6 mouse cellular contexts compared by ENCODE assay signal in genomic region chr2:75634431-75634830, GRCm38 (mm10). TPM values are rescaled to one million over a fixed set of nuclear protein-coding genes. Genes with fewer than 3 reads are reported as not detected.
DNase-seq lines count a peak whose midpoint lies in the region; ATAC-seq and TF ChIP-seq lines count a peak whose summit lies in the region.
"Not testable (repeated sequence)": the region's sequence is repeated elsewhere in the genome, so short reads cannot be mapped to it uniquely, and the experiment has no call there.

No protein-coding gene starts in this region.

- H3K9ac ChIP-seq in kidney, embryonic 15.5 days; lung, postnatal 0 days (replicated peaks; ENCODE audit: low read depth): not testable (repeated sequence)

- whole genome bisulfite sequencing in kidney, embryonic 15.5 days: 89% methylated on average over 14 of the region's 14 CpGs
- 88% methylated on average over 14 of the region's 14 CpGs for WGBS in lung, postnatal 0 days

- peak; percentile 54 for DNase-seq in CD4-positive, CD25-positive, alpha-beta regulatory T cell, adult 2 months (ENCODE audit: low read depth, low spot score)
- DNase-seq in ES-CJ7 (ENCODE audit: low read depth, low spot score): peak; percentile 66
- DNase-seq in ZHBTc4 (ENCODE audit: low read depth, low spot score): peak; percentile 78
- peak; percentile 59 for DNase-seq in induced T-regulatory cell, adult 2 months (ENCODE audit: low read depth)
- DNase-seq in lung, postnatal 0 days (ENCODE audit: low spot score): not testable (repeated sequence)

- H3K9me3 ChIP-seq in kidney, embryonic 15.5 days (replicated peaks); lung, postnatal 0 days (ENCODE audit: low read length): not testable (repeated sequence)

- H3K4me3 ChIP-seq in kidney, embryonic 15.5 days (replicated peaks); lung, postnatal 0 days (ENCODE audit: low read depth, low read length): not testable (repeated sequence)

- H3K27me3 ChIP-seq in kidney, embryonic 15.5 days; lung, postnatal 0 days (replicated peaks; ENCODE audit: insufficient read depth, low read length): not testable (repeated sequence)

- peaks cover 17% of the 10 kb centered on the region for H3K4me1 ChIP-seq in kidney, embryonic 15.5 days
- H3K4me1 ChIP-seq in lung, postnatal 0 days (ENCODE audit: insufficient read depth, low read depth, low read length): not testable (repeated sequence)

- 0 out of 2 replicates have a peak overlapping the region, but pooled peaks have one; percentile 73 for H3K27ac ChIP-seq in kidney, embryonic 15.5 days
- H3K27ac ChIP-seq in lung, postnatal 0 days (ENCODE audit: low read length): not testable (repeated sequence)

- not testable (repeated sequence) for TF ChIP-seq EP300 in lung, postnatal 0 days (IDR thresholded peaks at IDR 0.05)

- ATAC-seq in kidney, embryonic 15.5 days (replicated peaks; ENCODE audit: low FRiP score); lung, postnatal 0 days: not testable (repeated sequence)

- not testable (repeated sequence) for H3K4me2 ChIP-seq in kidney, embryonic 15.5 days; lung, postnatal 0 days (replicated peaks; ENCODE audit: low read depth, low read length)

- H3K36me3 ChIP-seq in kidney, embryonic 15.5 days; lung, postnatal 0 days (ENCODE audit: insufficient read depth, low read length): not testable (repeated sequence)

- TF ChIP-seq CTCF in lung, postnatal 0 days (IDR thresholded peaks at IDR 0.05): peak; percentile 25

RNA-seq across cellular contexts. Expression of gene Hnrnpa3, which starts 24.6 kb away (rescaled TPM):
- 381 and 397 TPM in 2 replicates for polyA plus RNA-seq in kidney, embryonic 15.5 days (2015; fragmentation: Nextera tagmentation; extraction: Ambion mirVana)
- polyA plus RNA-seq in lung, postnatal 0 days (2015; fragmentation: Nextera tagmentation; extraction: Ambion mirVana): 114 and 129 TPM in 2 replicates
